Mouse (Mus musculus) lung, postnatal 36 days (tissue): ENCODE data around the gene Itsn1.

Source experiments
- DNase-seq: peaks from one replicate; pipeline ENCODE4 v3.0.0; 2022; ENCODE audit warnings: mixed read lengths

Itsn1 gene

GRCm38 (mm10) chr16:91732816-91733215 lies 3.7 kb downstream of the Itsn1 start:
- DNase-seq = no peak

- DNase-seq = peak; percentile 21
These were observed 5.7 kb downstream of the Itsn1 start for GRCm38 (mm10) chr16:91734771-91735170.

DNA sequence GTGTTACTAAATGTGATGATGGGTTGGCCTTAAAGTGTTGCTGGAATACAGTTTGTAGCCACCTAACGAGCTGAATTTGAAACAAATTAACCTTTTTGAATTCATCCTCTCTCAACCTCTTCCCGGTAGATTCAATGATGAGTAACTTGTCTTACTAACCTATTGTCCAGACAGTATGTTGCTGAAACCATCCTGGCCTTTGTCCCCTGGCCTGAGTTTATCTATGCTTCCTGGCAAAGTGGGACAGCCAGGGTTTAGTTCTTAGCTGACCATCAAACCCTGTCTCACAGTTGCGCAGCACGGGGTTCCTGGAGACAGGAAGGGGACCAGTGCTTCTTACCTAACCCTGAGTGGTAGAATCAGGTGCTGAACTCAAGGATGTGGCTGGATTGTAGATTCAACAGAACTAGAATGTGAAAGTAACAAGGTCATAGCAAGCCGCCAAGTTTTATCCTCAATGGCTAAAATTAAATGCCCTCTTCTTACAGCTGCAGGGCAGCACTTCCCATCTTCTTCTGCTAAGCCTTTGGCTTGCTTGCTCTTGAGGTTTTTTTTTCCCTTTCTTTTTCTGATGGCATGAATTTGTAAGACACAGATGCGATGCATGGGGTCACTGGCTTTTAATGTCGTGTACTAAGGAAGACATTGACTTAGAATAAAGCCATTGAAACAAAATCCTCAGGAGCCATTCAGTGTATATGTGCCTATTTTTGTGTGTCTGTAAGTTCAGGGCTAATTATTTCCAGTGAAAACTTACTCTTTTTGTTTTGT lies 7.2 kb downstream of the Itsn1 start:
- no peak for DNase-seq

GRCm38 (mm10) chr16:91738505-91738904 lies 9.4 kb downstream of the Itsn1 start:
- DNase-seq = no peak

GRCm38 (mm10) chr16:91740184-91740917 lies 11.3 kb downstream of the Itsn1 start:
- no peak for DNase-seq

- DNase-seq = no peak
These were observed 11.8 kb downstream of the Itsn1 start for GRCm38 (mm10) chr16:91740918-91741255.

- no peak for DNase-seq
These were observed 14.0 kb downstream of the Itsn1 start for GRCm38 (mm10) chr16:91743055-91743454.

- DNase-seq = peak; percentile 45
These were observed 17.2 kb downstream of the Itsn1 start for GRCm38 (mm10) chr16:91746101-91746950.

DNA sequence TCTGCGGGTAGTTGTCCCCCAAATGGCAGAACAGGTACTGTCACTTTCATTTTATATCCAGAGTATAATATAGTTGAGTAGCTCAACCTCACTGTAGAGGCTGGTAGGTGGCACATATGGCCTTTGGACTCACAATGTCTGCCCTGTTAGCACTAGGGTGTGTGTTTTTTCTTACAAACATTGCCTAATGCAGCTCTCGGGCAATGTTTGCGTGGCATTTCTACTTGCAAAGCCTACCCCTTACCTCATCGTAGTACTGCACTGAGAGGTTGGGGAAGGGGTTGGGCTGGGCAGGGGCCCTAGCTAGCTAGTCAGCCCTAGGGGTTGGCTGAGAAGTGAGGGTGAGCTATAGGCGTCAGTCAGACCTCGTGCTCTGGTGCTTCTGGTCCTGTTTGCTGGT lies 18.5 kb downstream of the Itsn1 start:
- DNase-seq = no peak

GRCm38 (mm10) chr16:91751644-91752385 lies 22.7 kb downstream of the Itsn1 start:
- no peak for DNase-seq

- DNase-seq = no peak
These were observed 24.5 kb downstream of the Itsn1 start for GRCm38 (mm10) chr16:91753611-91754010.

DNA sequence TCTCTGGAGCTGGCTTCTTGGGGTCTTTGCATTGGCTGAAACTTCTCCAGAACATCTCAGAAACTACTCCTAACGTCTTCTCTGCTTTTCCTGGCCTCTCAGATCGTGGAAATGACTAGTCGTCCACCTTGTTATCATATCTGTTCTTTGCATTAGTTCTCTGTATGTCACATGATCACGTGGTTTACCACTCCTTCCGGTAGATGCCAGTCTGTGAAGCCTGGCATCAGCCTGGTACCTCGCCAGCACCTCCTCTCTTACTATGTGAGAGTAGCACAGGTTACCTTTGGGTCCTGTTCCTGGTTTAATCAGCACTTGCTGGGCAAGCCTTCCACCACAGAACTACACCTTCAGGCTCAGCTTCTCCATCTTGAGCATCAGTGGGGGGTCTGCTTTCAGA lies 25.9 kb downstream of the Itsn1 start:
- DNase-seq = no peak

GRCm38 (mm10) chr16:91761202-91761601 lies 32.1 kb downstream of the Itsn1 start:
- DNase-seq = no peak

- DNase-seq = no peak
These were observed 32.7 kb downstream of the Itsn1 start for GRCm38 (mm10) chr16:91761761-91762160.

GRCm38 (mm10) chr16:91762476-91762875 lies 33.4 kb downstream of the Itsn1 start:
- no peak for DNase-seq

DNA sequence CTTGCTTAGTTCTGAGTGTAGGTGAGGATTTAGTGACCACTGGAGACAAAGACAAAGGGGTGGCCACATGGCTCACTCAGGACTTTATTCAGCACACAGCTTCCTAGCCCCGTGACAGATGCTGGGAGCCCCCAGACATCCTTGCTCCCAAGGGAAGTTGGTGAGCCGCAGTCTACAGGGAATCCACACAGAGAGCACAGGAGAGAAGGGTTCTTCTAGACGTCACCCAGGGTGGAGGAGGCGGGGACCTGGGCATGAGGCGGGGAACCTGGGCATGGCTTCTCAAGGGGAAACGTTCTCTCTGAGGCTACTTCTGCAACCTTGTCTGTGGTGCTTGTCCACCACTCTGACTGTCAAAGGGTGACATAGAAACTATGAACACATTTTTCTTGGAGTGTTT lies 34.9 kb downstream of the Itsn1 start:
- DNase-seq = peak; percentile 52

- DNase-seq = no peak
These were observed 35.3 kb downstream of the Itsn1 start for GRCm38 (mm10) chr16:91764414-91764813.

- no peak for DNase-seq
These were observed 36.2 kb downstream of the Itsn1 start for GRCm38 (mm10) chr16:91765121-91765815.

- no peak for DNase-seq
These were observed 36.7 kb downstream of the Itsn1 start for GRCm38 (mm10) chr16:91765816-91766210.

DNA sequence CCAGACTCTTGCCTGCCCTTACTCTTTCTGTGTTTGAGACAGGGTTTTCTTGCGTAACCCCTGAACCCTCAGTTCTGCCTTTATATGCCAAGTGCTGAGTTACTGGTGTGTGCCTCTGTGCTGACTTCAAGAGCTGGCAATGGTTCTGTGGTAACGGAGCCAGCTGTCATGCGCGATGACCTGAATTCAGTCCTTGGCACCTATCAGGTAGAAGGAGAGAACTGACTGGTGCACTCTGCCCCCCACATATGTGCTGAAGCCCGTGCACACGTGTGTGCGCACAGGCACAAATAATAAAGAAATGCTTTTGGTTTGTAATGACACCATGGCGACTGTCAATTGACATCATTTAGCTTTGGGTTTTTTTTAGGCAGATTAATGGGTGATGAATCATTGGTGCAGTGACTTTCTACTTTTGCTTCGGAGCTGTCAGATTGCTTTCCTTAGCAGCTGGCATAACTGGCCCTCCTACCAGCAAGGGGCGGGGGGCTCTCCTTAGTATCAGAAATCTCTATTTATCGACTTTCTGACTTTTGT lies 38.2 kb downstream of the Itsn1 start:
- DNase-seq = peak; percentile 56

DNA sequence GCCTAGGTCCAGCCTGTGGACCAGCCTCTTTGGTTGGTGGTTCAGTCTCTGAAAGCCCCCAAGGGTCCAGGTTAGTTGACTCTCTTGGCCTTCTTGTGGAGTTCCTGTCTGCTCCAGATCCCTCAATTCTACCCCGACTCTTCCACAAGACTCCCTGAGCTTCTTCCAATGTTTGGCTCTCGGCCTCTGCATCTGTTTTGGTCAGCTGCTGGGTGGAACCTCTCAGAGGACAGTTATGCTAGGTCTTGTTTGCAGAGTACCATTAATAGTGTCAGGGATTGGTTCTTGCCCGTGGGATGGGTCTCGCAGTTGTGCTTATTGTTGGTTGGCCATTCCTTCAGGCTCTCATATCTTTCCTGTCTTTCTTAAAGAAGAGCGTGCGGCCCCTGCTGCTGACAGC lies 39.5 kb downstream of the Itsn1 start:
- DNase-seq = no peak

DNA sequence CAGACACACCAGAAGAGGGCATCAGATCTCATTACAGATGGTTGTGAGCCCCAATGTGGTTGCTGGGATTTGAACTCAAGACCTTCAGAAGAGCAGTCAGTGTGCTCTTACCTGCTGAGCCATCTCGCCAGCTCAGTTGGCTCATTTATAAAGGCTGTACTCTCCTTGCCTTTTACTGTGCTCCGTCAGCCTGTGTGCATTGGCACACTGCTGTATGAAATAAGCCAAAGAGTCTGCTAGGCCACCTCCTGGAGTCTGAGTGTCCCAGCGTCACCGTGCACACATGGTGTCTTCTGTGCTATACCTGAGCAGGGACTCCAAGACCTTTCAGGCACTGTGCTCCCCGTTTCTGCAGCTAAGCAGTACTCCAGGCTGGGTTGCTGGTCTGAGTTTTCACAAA lies 40.8 kb downstream of the Itsn1 start:
- DNase-seq = no peak
